Mouse (Mus musculus): Measurements from ENCODE around the gene Gnb5. TPM values are rescaled to one million over a fixed set of nuclear protein-coding genes. Genes with fewer than 3 reads are reported as not detected.

Gnb5 gene
- total and polyA plus RNA-seq, 3 experiments = 3.1 to 6.5 (median 4.7) TPM

DNA sequence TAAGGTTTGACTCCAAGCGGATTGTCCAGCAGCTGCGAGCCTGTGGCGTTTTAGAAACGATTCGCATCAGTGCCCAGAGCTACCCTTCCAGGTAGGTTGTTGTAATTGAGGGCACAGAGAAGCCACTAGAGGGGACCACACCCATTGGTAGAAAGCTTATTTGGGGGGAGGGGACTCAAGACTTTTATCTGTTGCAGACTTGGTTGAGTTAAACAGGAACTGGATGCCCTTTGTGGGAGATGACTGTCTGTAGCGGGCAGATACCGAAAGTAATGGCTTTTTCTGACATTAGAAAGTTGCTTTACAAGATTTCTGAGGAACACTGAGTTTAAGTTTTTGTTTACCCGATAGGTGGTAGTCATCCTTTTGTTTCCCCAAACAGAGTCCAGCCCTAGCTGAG, 34.5 kb upstream of the Gnb5 start:
- peaks cover 8 to 30% of the 10 kb centered on the region in 2 experiments for H3K36me3 ChIP-seq (replicated peaks in 1 of 2; ENCODE audit: control insufficient read depth in 1 of 2, insufficient read depth in 1 of 2, low read length in 1 of 2)
- in situ Hi-C loops (cut with MboI; ENCODE audit: low pct_ligation_motif_present, low pct_unique_long_range_greater_than_20kb, low sequenced_read_pairs) = loop anchor here (10.0 kb wide), 2 partner anchors 67 to 367 kb away; no protein-coding TSS in a partner anchor
- peaks cover 4% of the 10 kb centered on the region for H3K9me3 ChIP-seq (replicated peaks; ENCODE audit: low read length)
- dilution Hi-C loops (cut with MboI; ENCODE audit: extremely low pct_ligation_motif_present, extremely low pct_unique_long_range_greater_than_20kb, low sequenced_read_pairs) = no loop called here
- no peaks in the 10 kb centered on the region for H3K27me3 ChIP-seq (replicated peaks)
- no peak overlapping the region for H3K4me2 ChIP-seq (ENCODE audit: insufficient read depth, low read depth, poor library complexity, severe bottlenecking)
- no peak overlapping the region for H3K4me3 ChIP-seq (replicated peaks in 1 of 3; ENCODE audit: low read depth in 2 of 3, low read length in 2 of 3, poor library complexity in 1 of 3)
- DNase-seq (ENCODE audit: extremely low read depth) = no peak
- no peak overlapping the region for H3K27ac ChIP-seq (ENCODE audit: insufficient read depth, low read depth)
- H3K4me1 ChIP-seq (ENCODE audit: control insufficient read depth in 1 of 2, insufficient read depth in 2 of 2) = peaks cover 10 to 37% of the 10 kb centered on the region in 2 experiments
- no peaks in the 10 kb centered on the region for H3K79me2 ChIP-seq (replicated peaks; ENCODE audit: control insufficient read depth, extremely low read depth, insufficient read depth, poor library complexity, severe bottlenecking)
- TF ChIP-seq CHD1 (IDR thresholded peaks at IDR 0.05; ENCODE audit: low read depth, low read length) = no peak
- TF ChIP-seq USF1 (IDR thresholded peaks at IDR 0.05; ENCODE audit: low read depth, low read length) = no peak
- no peak for TF ChIP-seq RAD21 (IDR thresholded peaks at IDR 0.05; ENCODE audit: low read depth, low read length)
- no peak for TF ChIP-seq MAFK (IDR thresholded peaks at IDR 0.05; ENCODE audit: insufficient replicate concordance, low read length)
- no peak for TF ChIP-seq NELFE (IDR thresholded peaks at IDR 0.05; ENCODE audit: low read depth, low read length)
- no peak overlapping the region for H3K9ac ChIP-seq (ENCODE audit: insufficient read depth, low read depth)

DNA sequence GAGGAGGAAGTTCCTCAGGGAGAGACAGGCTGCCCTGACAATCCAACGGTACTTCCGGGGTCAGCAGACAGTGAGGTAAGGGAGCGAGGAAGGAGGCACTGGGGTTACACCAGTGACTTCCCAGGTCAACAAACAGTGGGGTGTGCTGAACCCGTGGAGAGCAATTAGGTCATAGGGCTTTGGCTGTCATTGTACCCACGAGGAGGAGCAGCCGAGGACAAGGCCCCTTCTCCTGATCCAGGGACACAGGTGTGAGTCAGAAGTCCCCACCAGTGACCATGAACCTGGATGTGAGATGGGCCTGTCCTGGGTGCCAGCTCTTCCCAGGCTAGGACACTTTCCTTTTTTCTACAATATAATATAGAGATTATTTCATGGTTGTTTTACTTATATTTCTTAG, 32.4 kb upstream of the Gnb5 start:
- no peak for TF ChIP-seq MAZ (IDR thresholded peaks at IDR 0.05; ENCODE audit: low read depth, low read length)
- no peak for TF ChIP-seq MAFK (IDR thresholded peaks at IDR 0.05; ENCODE audit: insufficient replicate concordance, low read length)
- no peak for TF ChIP-seq ELF1 (IDR thresholded peaks at IDR 0.05; ENCODE audit: low read depth, low read length)
- no peak for TF ChIP-seq HCFC1 (IDR thresholded peaks at IDR 0.05; ENCODE audit: low read depth, low read length)
- TF ChIP-seq ZMIZ1 (IDR thresholded peaks at IDR 0.05; ENCODE audit: low read depth, low read length) = no peak
- no peak for TF ChIP-seq SMC3 (IDR thresholded peaks at IDR 0.05; ENCODE audit: low read depth, low read length)
- TF ChIP-seq EP300 (IDR thresholded peaks at IDR 0.05; ENCODE audit: low read length) = no peak
- no peak for TF ChIP-seq SIN3A (IDR thresholded peaks at IDR 0.05; ENCODE audit: low read length)
- no peak overlapping the region for H3K9ac ChIP-seq (ENCODE audit: insufficient read depth, low read depth)
- H3K4me1 ChIP-seq (ENCODE audit: control insufficient read depth in 1 of 2, insufficient read depth in 2 of 2) = peaks cover 10 to 38% of the 10 kb centered on the region in 2 experiments
- no peaks in the 10 kb centered on the region for H3K27me3 ChIP-seq (replicated peaks)
- no peak overlapping the region for H3K4me2 ChIP-seq (ENCODE audit: insufficient read depth, low read depth, poor library complexity, severe bottlenecking)
- no peak for DNase-seq (ENCODE audit: extremely low read depth)
- H3K36me3 ChIP-seq (replicated peaks in 1 of 2; ENCODE audit: control insufficient read depth in 1 of 2, insufficient read depth in 1 of 2, low read length in 1 of 2) = peaks cover 8 to 35% of the 10 kb centered on the region in 2 experiments
- in situ Hi-C loops (cut with MboI; ENCODE audit: low pct_ligation_motif_present, low pct_unique_long_range_greater_than_20kb, low sequenced_read_pairs) = loop anchor here (10.0 kb wide), 2 partner anchors 69 to 369 kb away; no protein-coding TSS in a partner anchor
- H3K4me3 ChIP-seq (replicated peaks in 1 of 3; ENCODE audit: low read depth in 2 of 3, low read length in 2 of 3, poor library complexity in 1 of 3) = peak overlapping the region in 1 of 3 experiments; percentile 55
- H3K79me2 ChIP-seq (replicated peaks; ENCODE audit: control insufficient read depth, extremely low read depth, insufficient read depth, poor library complexity, severe bottlenecking) = no peaks in the 10 kb centered on the region
- no peak overlapping the region for H3K27ac ChIP-seq (ENCODE audit: insufficient read depth, low read depth)
- dilution Hi-C loops (cut with MboI; ENCODE audit: extremely low pct_ligation_motif_present, extremely low pct_unique_long_range_greater_than_20kb, low sequenced_read_pairs) = no loop called here
- peaks cover 4% of the 10 kb centered on the region for H3K9me3 ChIP-seq (replicated peaks; ENCODE audit: low read length)

DNA sequence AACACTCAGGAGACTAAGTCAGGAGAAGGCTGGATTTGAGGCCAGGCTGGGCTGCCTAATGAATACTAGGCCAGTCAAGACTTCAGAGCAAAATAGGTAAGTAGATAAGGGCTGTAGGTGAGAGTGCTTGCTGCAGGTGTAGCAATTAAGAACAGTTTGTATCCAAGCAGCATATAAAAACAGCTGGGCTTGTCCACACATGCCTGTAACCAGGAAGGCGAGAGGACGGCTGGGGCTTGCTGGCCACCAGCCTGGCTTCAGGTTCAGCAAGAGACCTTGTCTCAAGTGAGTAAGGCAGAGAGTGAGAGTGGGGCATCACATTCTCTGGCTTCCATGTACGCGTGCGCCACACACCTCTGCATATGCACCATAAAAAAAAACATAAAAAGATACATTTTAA, 31.6 kb upstream of the Gnb5 start:
- Histone ChIP-seq H3K4me3 (replicated peaks in 1 of 3; ENCODE audit: low read depth in 2 of 3, low read length in 2 of 3, poor library complexity in 1 of 3) (peak overlapping the region; percentile 21 to 55 (median 39)), H3K9ac (ENCODE audit: insufficient read depth, low read depth) (peak overlapping the region; percentile 10; the same call in 1 of the 2 replicates), H3K27me3 (replicated peaks) (no peaks in the 10 kb centered on the region), H3K79me2 (replicated peaks; ENCODE audit: control insufficient read depth, extremely low read depth, insufficient read depth, poor library complexity, severe bottlenecking) (no peaks in the 10 kb centered on the region), H3K27ac (ENCODE audit: insufficient read depth, low read depth) (no peak overlapping the region), H3K4me1 (ENCODE audit: control insufficient read depth in 1 of 2, insufficient read depth in 2 of 2) (peaks cover 10 to 38% of the 10 kb centered on the region in 2 experiments), H3K9me3 (replicated peaks; ENCODE audit: low read length) (peaks cover 4% of the 10 kb centered on the region), H3K36me3 (replicated peaks in 1 of 2; ENCODE audit: control insufficient read depth in 1 of 2, insufficient read depth in 1 of 2, low read length in 1 of 2) (peaks cover 8 to 34% of the 10 kb centered on the region in 2 experiments), H3K4me2 (ENCODE audit: insufficient read depth, low read depth, poor library complexity, severe bottlenecking) (no peak overlapping the region)
- DNase-seq (ENCODE audit: extremely low read depth) = no peak
- dilution Hi-C loops (cut with MboI; ENCODE audit: extremely low pct_ligation_motif_present, extremely low pct_unique_long_range_greater_than_20kb, low sequenced_read_pairs) = no loop called here
- in situ Hi-C loops (cut with MboI; ENCODE audit: low pct_ligation_motif_present, low pct_unique_long_range_greater_than_20kb, low sequenced_read_pairs) = loop anchor here (10.0 kb wide), 2 partner anchors 70 to 370 kb away; no protein-coding TSS in a partner anchor
- TF ChIP-seq POLR2A (IDR thresholded peaks at IDR 0.05; ENCODE audit: low read depth, low read length) (no peak), GABPA (IDR thresholded peaks at IDR 0.05; ENCODE audit: insufficient replicate concordance, low read depth, low read length) (no peak), EP300 (IDR thresholded peaks at IDR 0.05; ENCODE audit: low read length) (0 out of 2 replicates have a peak, but pooled peaks have one; percentile 22)
